Mouse (Mus musculus) heart, postnatal 36 days (tissue): ENCODE data around the gene Nectin4. TPM values are rescaled to one million over a fixed set of nuclear protein-coding genes. Genes with fewer than 3 reads are reported as not detected.

ENCODE experiments used
- DNase-seq, 2 experiments: peaks; one replicate each; pipeline ENCODE4 v3.0.0; 2021 to 2022
- intact Hi-C: fragments of 180-260 bp; cut with DNase I; formaldehyde crosslinking; loops from one replicate; pipeline ENCODE4 v1.15.1; 2025
- total RNA-seq, 2 experiments: library from RNA; stranded (reverse); gene quantifications; 2 replicates each; pipeline ENCODE4 v1.2.3; 2021

The Nectin4 gene
- total RNA-seq, 2 experiments from 2014 or later, result 0.08 to 0.30 TPM

DNA sequence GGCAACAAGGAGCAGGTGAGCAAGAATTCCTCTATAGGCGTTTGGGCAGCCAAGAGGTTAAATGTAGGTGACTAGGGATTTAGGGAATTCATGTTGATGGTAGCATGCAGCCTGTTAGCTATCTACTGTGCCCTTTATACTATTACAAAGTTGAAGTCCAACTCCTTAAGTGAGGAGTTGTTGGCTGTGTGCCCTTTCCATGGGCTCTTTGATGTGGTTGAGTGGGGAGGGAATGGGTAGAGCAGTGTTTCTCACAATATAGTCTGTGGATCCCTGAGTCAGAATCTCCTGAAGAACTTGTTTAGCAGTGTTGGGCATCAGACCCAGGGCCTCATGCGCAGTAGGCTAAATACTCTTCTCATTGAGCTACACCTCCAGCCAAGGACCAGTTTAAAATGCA lies 13.1 kb upstream of the Nectin4 start:
- DNase-seq, result no peak
- intact Hi-C loops, result loop anchor here (2.0 to 5.0 kb wide), 2 partner anchors 34 to 240 kb away; no protein-coding TSS in a partner anchor

DNA sequence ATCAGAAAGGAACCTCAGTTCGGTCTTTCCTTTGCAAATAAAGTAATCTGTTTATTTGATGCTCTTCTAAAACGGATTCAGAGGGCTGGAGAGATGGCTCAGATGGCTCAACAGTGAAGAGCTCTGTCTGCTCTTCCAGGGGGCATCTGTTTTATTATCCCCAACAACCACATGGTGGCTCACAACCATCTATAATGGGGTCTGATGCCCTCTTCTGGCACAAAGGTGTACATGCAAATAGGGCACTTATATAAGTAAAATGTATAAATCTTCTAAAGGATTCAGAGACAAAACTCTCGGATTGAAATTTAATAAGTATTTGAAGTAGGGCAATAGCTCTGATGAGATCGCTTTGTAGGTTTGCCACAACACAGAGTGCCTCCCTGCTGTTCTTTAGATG lies 11.5 kb upstream of the Nectin4 start:
- intact Hi-C loops, result loop anchor here (2.0 to 5.0 kb wide), 2 partner anchors 208 to 241 kb away; no protein-coding TSS in a partner anchor
- no peak for DNase-seq

DNA sequence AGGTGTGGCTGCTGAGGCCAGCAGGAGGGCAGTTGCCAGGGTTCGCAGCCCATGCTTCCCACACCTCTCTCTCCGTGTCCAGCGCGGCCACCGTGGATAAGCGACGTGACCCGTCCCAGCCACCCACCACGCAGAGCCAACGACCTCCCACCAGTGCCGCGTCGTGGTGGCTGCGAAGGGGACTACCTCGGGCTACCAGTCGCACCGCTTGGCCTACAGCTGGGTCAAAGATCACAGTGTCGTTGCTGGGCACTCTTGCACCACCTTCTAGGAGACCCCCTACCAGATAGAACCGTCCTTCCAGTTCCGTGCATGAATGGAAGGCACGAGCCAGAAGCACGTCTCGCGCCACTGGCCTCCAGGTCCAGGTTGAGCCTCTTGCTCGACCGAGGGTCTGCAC lies 9.6 kb upstream of the Nectin4 start:
- intact Hi-C loops, result loop anchor here (2.0 kb wide), 1 partner anchor 51 kb away; the partner anchor contains the start of gene Usf1
- no peak for DNase-seq

DNA sequence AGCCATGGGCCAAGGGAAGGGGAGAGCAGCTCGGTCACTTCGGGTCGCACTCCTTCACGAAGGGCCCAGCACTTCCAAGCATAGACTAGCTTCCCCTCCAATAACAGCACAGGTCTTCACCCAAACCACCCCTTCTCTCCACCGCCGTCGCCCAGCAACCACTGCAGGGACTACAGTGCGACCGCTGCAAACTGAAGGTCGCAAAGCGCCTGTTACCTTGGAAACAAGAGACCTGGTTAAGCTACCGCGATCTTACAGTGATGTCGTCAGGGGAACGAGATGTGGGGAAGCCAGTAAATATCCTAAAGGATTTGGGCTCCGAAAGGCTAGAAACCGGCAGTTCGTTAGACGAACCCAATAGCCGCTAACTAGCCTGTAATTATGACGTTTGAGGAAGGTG lies 9.2 kb upstream of the Nectin4 start, which contains the start of gene Klhdc9:
Klhdc9 (minus strand) TSS at position 143 of the 400 bp plus-strand sequence.
- peak; percentile 56 to 61 for DNase-seq
- intact Hi-C loops, result loop anchor here (1.0 to 2.0 kb wide), 2 partner anchors 50 to 119 kb away; partner anchors contain the start of gene Usf1

DNA sequence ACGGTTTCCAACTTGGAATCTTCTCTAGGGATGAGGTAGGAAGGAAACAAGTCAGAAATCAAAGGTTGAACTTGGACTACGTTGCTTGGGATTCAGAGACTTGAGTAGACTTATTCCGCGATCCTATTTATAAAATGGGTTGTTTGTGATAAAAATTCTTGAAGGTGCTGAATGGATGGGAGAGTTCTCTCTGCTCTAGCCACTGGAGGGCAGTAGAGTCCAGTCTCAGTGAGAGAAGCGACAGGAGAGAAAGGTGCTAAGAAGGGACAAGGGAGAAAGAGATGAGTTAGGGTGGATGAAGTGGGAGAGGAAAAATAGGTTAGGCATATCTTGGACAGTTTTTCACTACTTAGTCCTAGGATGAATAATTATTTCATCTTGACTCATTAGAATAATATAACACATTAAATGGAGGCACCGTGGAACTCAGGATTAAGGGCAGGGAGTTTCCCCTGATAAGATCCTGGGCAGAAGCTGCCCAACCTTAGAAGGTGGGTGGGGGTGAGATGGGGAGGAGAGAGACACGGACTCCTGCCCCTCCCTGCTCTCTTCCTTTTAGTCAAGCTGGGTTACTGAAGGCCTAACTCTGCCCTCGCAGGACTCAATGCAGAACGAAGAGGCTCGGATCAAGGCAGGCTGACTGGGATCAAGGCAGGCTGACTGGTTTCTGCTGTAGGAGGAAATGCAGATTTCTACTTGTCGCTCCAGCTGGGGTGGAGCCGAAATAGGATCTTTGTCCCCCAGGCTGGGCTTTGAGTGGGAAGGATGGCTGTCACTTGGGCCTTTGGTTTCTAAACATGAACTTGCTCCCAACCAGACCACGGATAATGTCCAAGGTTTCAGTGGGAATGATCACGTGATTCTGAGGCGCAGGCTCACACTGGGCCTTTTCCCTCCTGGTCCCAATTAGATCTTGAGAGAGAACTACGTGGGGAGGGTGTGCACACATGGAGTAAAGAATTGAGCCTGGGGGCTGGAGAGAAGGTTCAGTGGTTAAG lies 8.5 kb upstream of the Nectin4 start:
- intact Hi-C loops, result loop anchor here (1.0 to 2.0 kb wide), 2 partner anchors 49 to 118 kb away; partner anchors contain the start of gene Usf1

DNA sequence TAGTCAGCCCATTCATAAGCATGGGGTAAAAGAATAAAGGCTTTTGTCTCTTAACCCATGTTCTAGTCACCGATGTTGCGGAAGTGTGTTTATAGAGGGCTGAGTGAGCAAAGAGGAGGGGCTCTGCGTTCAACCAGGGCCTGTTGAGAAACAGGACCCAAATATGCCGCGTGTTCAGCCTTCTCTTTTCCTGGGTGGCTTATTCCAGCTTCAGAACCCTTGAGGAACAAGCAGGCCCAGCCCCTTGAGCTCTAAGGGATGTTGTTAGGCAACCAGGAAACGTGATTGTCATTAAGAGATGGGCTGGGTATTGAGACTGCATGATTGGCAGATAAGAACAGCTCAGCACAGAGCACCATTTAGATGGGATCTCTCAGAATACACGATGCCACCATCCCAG lies 4.0 kb upstream of the Nectin4 start:
- intact Hi-C loops, result no loop called here
- DNase-seq, result no peak

More for the DNA sequence above, 8.5 kb upstream of the Nectin4 start:
- DNase-seq, result peak; percentile 68 to 71

DNA sequence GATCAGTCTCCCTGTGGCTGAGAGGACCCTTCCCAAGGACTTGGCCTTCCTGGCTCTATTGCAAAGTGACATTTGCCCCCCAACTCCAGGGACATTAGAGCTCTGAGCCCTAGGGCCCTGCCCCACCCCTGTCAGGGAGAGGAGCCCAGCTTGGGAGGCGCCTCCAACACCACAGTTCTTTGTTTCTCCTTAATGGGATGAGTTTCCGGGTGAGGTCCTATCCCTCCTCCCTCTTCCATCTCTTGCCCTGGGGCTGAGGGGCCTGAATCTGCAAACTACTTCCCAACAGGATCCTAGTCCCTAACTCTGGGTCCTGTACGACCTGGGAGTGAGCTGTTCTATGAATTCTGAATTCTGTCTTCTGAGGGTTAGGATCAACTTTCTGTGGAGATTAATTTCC lies 3.0 kb downstream of the Nectin4 start:
- intact Hi-C loops, result no loop called here
- DNase-seq, result no peak

DNA sequence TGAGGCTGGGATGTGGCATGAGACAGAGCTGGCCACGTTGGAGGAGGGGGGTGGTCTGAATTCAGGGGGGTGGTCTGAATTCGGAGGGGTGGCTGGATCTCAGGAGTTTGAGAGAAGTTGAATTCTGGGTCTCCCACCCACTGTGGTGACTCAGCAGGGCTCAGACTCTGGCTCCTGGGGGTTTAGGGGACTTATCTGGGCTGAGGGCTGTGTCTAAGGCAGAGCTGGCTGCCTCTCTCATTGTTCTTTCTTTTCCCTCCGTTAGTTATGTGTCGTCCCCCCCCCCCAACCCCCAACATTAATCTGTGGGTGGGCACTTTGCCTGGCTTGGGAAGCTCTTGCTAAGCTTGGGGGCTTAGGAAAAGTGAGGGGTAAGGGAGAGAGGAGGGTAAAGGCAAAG lies 4.0 kb downstream of the Nectin4 start:
- intact Hi-C loops, result no loop called here
- DNase-seq, result no peak

DNA sequence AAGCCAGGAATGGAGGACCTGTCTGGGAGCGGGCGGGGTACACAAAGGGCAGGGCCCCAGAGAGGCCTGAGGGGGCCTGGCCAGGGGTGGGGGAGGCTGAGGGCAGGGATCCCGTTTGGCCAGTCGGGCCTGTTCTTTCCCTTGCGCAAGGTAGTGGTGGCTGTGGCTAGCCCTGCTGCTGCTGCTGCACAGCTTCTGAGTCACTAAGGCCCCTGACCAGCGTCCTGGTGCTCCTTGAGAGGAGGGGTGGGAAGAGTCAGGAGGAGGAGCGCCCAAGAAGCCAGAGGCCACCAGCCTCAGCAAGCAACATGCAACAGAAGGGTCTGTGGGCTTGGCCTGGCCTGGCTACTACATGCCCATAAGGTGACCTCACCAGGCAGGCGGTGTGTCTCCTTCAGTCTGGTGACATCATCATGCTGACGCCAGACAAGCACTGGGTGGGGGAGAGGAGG lies 5.8 kb downstream of the Nectin4 start:
- DNase-seq, result no peak
- intact Hi-C loops, result no loop called here

DNA sequence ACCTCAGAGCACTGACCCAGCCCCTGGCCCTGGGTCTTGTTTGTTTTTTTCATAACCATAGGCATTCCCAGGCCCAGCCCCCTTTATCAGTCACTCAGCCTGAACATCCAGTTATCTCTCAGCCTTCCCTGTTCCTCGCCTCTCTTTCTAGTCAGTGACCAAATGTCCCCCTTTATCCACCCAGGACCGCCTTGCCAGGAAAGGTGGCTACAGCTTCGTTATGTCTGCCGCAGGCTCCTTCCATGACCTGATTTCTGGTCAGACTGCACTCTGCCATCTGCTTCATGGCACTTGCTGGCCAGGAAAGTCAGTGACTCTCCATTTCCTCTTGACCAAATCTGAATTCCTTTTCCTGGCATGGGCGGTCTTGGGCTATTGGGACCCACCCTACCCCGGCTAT lies 8.4 kb downstream of the Nectin4 start:
- DNase-seq, result no peak

DNA sequence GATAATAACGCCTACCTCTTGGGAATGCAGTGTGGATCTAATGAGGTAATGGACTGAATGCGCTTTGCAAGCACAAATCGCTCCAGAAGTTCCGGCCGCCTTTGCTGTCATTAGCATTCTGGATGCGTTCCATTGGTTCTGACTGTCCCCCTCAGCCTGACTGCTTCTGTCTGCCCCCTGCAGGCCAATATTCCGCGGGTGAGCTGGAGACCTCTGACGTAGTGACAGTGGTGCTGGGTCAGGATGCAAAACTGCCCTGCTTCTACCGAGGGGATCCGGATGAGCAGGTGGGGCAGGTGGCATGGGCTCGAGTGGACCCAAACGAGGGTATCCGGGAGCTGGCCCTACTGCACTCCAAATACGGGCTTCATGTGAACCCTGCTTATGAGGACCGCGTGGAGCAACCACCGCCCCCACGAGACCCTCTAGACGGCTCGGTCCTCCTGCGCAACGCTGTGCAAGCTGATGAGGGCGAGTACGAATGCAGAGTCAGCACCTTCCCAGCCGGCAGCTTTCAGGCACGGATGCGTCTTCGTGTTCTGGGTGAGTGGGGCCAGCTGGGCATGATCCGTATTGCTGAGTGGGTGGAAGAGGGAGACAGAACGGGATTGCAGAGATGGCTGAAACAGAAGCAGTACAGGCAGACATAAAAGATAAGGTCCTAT lies 10.2 kb downstream of the Nectin4 start:
- DNase-seq, result peak; percentile 78 to 80
- intact Hi-C loops, result no loop called here

More for the DNA sequence above, 8.4 kb downstream of the Nectin4 start:
- intact Hi-C loops, result no loop called here

DNA sequence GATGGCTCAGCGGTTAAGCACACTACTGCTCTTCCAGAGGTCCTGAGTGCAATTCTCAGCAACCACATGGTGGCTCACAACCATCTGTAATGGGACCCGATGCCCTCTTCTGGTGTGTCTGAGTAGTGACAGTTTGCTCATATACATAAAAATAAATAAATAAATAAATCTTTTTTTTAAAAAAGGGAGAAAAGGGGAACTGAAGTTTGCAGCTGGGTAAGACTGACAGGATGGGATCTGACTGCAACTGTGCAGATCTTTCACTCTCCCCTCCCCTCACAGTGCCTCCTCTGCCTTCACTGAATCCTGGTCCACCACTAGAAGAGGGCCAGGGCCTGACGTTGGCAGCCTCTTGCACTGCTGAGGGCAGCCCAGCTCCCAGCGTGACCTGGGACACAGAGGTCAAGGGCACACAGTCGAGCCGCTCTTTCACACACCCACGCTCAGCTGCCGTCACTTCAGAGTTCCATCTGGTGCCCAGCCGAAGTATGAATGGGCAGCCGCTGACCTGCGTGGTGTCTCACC lies 12.3 kb downstream of the Nectin4 start:
- no peak for DNase-seq
- intact Hi-C loops, result no loop called here

DNA sequence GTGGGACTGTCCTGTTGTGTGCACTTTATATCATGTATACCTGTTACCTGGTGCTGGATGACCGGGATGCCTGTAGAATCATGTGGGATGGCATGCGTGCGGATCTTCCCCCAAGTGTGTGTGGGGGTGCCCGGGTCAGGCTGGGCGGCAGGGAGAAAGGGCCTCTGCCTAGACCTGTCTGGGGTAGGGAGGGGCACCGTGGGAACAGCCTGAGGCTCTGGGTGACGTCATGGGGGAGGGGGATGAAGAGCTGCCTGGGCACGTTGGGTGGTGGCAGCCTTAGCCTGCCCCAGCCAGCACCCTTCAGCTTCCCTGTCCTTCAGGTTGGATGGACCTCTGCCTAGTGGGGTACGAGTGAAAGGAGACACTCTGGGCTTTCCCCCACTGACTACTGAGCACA lies 14.5 kb downstream of the Nectin4 start:
- no peak for DNase-seq
- intact Hi-C loops, result no loop called here

DNA sequence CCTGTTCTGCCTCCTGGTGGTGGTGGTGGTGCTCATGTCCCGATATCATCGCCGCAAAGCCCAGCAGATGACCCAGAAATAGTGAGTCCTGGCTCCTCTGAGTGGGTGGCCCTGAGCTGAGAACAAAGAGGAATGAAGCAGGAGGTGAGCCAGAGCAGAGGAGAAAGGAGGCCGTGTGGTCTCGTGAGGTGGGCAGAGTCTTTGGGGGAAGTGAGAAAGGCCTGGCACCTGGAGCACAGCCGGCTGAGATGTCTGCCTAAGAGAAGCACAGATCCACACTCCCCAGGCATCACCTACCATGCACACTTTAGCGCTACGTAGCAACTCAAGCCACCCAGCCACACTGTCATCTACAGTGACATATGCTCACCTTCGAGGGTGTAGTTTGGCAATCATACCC lies 15.3 kb downstream of the Nectin4 start:
- intact Hi-C loops, result no loop called here
- no peak for DNase-seq

DNA sequence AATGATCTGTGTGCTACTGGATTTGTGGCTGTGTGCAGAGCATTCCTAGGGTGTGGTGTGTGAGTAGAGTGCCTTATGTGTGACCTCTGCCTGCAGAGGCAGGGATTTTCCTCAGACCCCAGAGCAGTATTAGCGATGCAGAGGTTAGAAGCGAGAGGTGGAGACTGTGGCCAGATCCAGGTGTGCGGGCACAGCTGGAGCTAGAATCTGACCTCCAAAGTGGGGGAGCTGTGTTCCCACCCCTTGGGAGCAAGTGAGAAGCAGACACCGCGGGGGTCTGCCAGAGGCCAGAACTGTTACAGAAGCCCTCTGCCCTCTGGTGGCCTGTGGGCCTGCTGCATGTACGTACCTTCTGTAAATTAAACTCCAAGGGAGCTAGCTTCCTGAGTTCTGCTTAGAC lies 17.2 kb downstream of the Nectin4 start:
- DNase-seq, result no peak
- intact Hi-C loops, result no loop called here

DNA sequence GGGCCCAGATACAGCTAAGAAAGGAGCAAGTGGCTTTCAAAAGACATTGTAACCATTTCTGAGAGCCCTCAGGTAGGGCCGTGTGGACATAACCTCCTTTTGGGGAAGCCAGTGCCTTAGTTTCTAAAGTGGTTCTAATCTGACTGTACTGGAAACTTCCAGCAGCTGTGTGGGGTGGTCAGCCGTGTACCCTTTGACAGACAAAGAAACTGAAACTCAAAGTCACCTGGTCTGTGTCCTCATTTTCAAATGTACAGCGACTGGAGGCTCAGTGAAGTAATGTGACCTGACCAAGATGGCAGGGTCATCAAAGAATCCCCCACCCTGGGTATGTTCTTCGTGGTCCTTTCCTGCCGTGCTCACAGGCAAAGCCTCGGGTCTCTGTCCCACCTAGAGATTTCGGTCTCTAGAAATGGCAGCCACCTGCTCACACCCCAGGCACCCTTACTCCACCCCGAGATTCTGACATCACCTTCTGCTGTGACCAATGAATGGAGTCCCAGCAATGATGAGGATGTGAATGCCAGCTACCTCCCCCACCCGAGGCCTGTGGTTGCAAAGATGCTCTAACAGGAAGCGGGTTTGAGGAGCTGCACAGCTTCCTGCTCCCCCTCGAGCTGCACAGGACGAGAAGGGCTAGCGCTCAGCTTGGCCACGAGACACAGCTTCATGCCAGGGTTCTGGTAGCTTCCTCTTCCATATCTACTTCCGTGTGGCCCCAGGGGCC lies 18.6 kb downstream of the Nectin4 start, which contains the start of gene Arhgap30:
Arhgap30 (plus strand) TSS at position 579 of the 727 bp plus-strand sequence.
- intact Hi-C loops, result no loop called here

DNA sequence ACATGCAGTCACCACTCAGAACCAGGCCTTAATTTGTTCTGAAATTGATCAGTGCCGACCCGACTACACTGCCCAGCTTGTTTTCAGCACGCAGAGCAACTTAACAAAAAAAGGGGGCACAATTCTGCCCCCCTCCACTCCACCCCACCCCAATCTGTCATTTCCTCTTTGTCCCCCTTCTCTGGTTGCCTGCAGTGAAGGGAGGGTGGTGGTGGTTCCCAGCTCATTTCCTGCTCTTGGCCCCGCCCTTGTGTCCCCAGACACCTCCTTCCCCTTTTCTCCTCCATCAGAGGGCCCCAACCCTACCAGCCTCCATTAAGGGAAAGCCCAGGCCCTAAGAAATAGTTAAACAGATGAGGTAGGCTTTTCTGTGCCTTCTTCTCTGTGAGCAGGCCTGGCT lies 20.2 kb downstream of the Nectin4 start:
- DNase-seq, result peak; percentile 21 to 26
- intact Hi-C loops, result no loop called here

More for the DNA sequence above, 18.6 kb downstream of the Nectin4 start, which contains the start of gene Arhgap30:
- DNase-seq, result peak in 1 of 2 experiments; percentile 44

DNA sequence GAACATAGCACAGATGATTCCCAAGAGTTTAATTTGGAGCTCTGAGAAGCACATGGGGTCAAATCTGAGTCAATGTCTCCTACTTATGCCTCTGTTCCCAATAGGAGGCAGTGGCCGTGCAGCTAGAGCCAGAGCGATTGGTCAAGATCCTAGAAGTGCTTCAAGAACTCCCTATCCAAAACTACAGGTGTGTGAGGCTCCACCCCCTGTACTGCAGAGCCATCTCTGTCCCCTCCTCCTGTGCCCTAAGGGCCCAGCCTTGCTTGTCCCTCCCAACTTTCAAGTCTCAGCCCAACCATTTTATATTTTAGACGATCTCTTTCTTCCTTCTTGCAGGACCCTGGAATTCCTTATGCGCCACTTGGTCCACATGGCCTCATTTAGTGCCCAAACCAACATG lies 31.9 kb downstream of the Nectin4 start:
- no peak for DNase-seq
- intact Hi-C loops, result no loop called here

DNA sequence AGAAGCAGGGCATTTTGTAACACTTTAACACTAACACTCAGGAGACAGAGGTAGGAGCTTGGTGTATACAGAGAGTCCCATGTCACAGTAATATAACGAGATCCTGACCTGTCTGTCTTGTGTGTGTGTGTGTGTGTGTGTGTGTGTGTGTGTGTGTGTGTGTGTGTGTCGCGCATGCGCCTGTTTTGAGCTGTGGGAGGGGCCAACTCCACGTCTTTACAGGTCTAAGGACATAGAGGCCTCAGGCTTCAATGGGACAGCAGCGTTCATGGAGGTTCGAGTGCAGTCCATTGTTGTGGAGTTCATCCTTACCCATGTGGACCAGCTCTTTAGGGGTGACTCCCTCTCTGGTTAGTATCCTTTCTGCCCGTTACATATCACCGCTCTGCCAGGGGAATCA lies 33.1 kb downstream of the Nectin4 start:
- intact Hi-C loops, result no loop called here
- DNase-seq, result no peak

DNA sequence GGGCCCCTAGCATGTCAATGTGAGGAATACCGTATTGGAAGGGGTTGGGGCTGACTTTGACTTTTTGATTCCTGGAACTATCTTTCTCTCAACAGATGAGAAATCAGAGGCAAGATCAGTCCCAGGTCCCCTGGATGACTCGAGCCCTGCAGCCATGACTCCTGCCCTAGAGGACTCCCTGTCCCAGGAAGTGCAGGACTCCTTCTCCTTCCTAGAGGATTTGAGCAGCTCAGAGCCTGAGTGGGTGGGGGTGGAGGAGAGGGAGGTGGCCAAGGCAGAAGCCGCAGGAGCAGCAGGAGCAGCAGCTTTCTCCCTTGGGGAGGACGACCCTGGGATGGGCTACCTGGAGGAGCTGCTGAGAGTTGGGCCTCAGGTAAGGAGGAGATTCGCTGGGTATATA lies 37.4 kb downstream of the Nectin4 start:
- intact Hi-C loops, result no loop called here

More for the DNA sequence above, 37.4 kb downstream of the Nectin4 start:
- no peak for DNase-seq
